Mouse (Mus musculus) lung, adult 2 months (tissue): ENCODE measurements around the gene Sept4.

ENCODE experiments used
- CTCF ChIP-seq: fragments of 200-500 bp; IDR thresholded peaks from 2 replicates; pipeline ENCODE4 v1.5.1; 2011; ENCODE audit warnings: mild to moderate bottlenecking, low read length, control low read depth; ENCODE audit not compliant: insufficient read depth
- POLR2A ChIP-seq: fragments of 200-500 bp; IDR thresholded peaks from 2 replicates; pipeline ENCODE4 v1.6.1; 2011; ENCODE audit warnings: low read depth, mild to moderate bottlenecking, control low read depth, low read length, borderline replicate concordance; ENCODE audit errors: extremely low read depth

DNA sequence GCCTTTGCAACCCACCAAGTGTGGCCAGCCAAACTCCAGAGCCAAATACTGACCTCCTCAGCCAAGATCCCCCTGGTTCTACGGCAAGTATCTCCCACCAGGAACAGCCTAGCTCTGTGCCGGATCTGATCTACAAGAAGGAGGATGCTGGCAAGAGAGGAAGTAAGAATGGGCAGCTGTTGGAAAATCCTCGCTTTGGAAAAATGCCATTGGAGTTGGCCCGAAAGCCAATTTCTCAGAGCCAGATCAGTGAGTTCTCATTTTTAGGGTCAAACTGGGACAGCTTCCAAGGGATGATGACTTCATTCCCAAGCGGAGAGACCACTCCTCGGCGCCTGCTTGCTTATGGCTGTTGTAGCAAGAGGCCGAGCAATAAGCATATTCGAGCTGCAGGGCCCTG lies 42.8 kb downstream of the Sept4 start:
- no peak for TF ChIP-seq CTCF
- TF ChIP-seq POLR2A: no peak
